Mouse (Mus musculus) frontal cortex, adult 2 months (tissue): Measurements from ENCODE around the gene Prkg1. TPM values are rescaled to one million over a fixed set of nuclear protein-coding genes. Genes with fewer than 3 reads are reported as not detected.

Source experiments
- DNase-seq, 2 experiments: peaks; one replicate each; pipeline ENCODE4 v3.0.0; 2022; ENCODE audit warnings: low spot score in 1 of 2; ENCODE audit errors: extremely low spot score in 1 of 2
- polyA plus RNA-seq: library from polyadenylated mRNA; depleted of rRNA; stranded (reverse); fragments of >200 nt; gene quantifications from 2 replicates; pipeline ENCODE4 v1.2.3, GENCODE M21; 2012

Gene Prkg1
- polyA plus RNA-seq, 1 experiment: 9.3 TPM

- DNase-seq: no peak
Measured at GRCm38 (mm10) chr19:31650452-31650851, 114.4 kb downstream of the Prkg1 start.

- DNase-seq: no peak
Measured at GRCm38 (mm10) chr19:31647492-31647891, 117.3 kb downstream of the Prkg1 start.

GRCm38 (mm10) chr19:31630899-31631869 is 133.6 kb downstream of the Prkg1 start:
- no peak for DNase-seq

GRCm38 (mm10) chr19:31621716-31622115 is 143.1 kb downstream of the Prkg1 start:
- DNase-seq: no peak

GRCm38 (mm10) chr19:31616830-31617229 is 148.0 kb downstream of the Prkg1 start:
- no peak for DNase-seq

- no peak for DNase-seq
Measured at GRCm38 (mm10) chr19:31616159-31616558, 148.7 kb downstream of the Prkg1 start.

- no peak for DNase-seq
Measured at GRCm38 (mm10) chr19:31613146-31613545, 151.7 kb downstream of the Prkg1 start.

GRCm38 (mm10) chr19:31602578-31602977 is 162.3 kb downstream of the Prkg1 start:
- DNase-seq: no peak

GRCm38 (mm10) chr19:31594011-31594410 is 170.8 kb downstream of the Prkg1 start:
- DNase-seq: no peak

- no peak for DNase-seq
Measured at GRCm38 (mm10) chr19:31590701-31591100, 174.1 kb downstream of the Prkg1 start.

GRCm38 (mm10) chr19:31577092-31577491 is 187.7 kb downstream of the Prkg1 start:
- no peak for DNase-seq

GRCm38 (mm10) chr19:31564329-31564728 is 200.5 kb downstream of the Prkg1 start:
- DNase-seq: peak; percentile 56 to 65

- no peak for DNase-seq
Measured at GRCm38 (mm10) chr19:31546063-31546462, 218.8 kb downstream of the Prkg1 start.

GRCm38 (mm10) chr19:31531249-31531740 is 233.5 kb downstream of the Prkg1 start:
- DNase-seq: peak in 1 of 2 experiments; percentile 9

GRCm38 (mm10) chr19:31530616-31531015 is 234.2 kb downstream of the Prkg1 start:
- DNase-seq: no peak

GRCm38 (mm10) chr19:31529890-31530289 is 234.9 kb downstream of the Prkg1 start:
- no peak for DNase-seq

GRCm38 (mm10) chr19:31514490-31514889 is 250.3 kb downstream of the Prkg1 start:
- peak in 1 of 2 experiments; percentile 17 for DNase-seq

- no peak for DNase-seq
Measured at GRCm38 (mm10) chr19:31507831-31508230, 257.0 kb downstream of the Prkg1 start.

- no peak for DNase-seq
Measured at GRCm38 (mm10) chr19:31506296-31506695, 258.5 kb downstream of the Prkg1 start.

GRCm38 (mm10) chr19:31505041-31505440 is 259.8 kb downstream of the Prkg1 start:
- DNase-seq: no peak

- no peak for DNase-seq
Measured at GRCm38 (mm10) chr19:31497386-31497785, 267.4 kb downstream of the Prkg1 start.

GRCm38 (mm10) chr19:31489606-31490005 is 275.2 kb downstream of the Prkg1 start:
- peak in 1 of 2 experiments; percentile 7 for DNase-seq
